Mouse (Mus musculus): ENCODE data around the gene Ifna15. TPM values are rescaled to one million over a fixed set of nuclear protein-coding genes. Genes with fewer than 3 reads are reported as not detected.
"Not testable (repeated sequence)": the region's sequence is repeated elsewhere in the genome, so short reads cannot be mapped to it uniquely, and the experiment has no call there.

Gene Ifna15
- not detected for polyA plus RNA-seq (2017; shearing (Covaris generic))

DNA sequence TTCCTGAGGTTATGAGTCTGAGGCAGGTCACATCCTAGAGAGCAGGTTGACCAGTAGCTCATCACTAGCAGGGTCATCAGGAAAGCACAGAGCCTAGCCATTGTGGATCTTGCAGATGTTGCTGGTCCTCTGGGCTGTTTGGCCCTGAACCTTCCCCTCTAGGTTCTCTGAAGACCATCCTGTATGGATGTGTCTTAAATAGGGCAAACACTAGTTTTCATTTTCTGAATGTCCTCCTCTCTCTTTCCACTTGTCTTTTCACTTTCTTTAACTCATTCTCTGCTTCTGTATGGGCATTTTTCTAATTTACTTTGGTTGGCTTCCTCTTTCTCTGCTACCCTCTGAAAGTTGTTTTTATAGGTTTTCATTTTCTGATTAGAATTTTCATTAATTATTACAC lies at the start of gene Ifna15:
Gene Ifna15 (minus strand): TSS at position 101 of the 400 bp plus-strand sequence.
- ATAC-seq, result not testable (repeated sequence)

- no peak for ATAC-seq
These were observed 45.2 kb upstream of the Ifna15 start, which contains the start of gene Ifna12 for GRCm38 (mm10) chr4:88603276-88603675. Ifna12 (minus strand) TSS chr4:88603376.

GRCm38 (mm10) chr4:88592285-88592684 lies 34.2 kb upstream of the Ifna15 start, which contains the start of gene Ifna9:
Ifna9 (minus strand) TSS chr4:88592385.
- ATAC-seq, result no peak

GRCm38 (mm10) chr4:88571698-88572097 lies 13.7 kb upstream of the Ifna15 start, which contains the start of gene Ifna14:
Ifna14 (minus strand) TSS chr4:88571798.
- ATAC-seq, result no peak

DNA sequence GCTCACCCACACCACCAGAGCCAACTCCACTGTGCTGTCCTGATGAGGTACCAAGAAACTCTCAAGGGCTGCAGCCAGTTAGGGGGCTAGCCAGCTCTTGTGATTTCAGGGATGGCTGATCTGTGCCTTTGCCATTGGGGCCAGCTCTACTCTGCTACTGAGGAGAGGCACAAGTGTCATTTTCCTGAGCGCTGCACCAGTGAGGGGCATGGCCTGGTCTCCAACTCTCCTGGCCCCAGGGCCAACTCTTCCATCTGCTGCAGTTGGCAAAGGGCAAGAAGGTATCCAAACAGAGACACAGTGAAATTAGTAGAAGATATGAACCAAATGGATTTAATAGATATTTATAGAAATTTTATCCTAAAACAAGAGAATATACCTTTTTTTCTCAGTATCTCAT lies 3.7 kb upstream of the Ifna15 start:
- ATAC-seq, result no peak

- peak; percentile 100 for ATAC-seq
These were observed 7.7 kb downstream of the Ifna15 start for GRCm38 (mm10) chr4:88550161-88550945.

- ATAC-seq, result no peak
These were observed 10.1 kb downstream of the Ifna15 start for GRCm38 (mm10) chr4:88547986-88548385.

GRCm38 (mm10) chr4:88543649-88544234 lies 14.3 kb downstream of the Ifna15 start:
- peak; percentile 84 for ATAC-seq

GRCm38 (mm10) chr4:88537328-88537727 lies 20.7 kb downstream of the Ifna15 start:
- ATAC-seq, result peak; percentile 40

DNA sequence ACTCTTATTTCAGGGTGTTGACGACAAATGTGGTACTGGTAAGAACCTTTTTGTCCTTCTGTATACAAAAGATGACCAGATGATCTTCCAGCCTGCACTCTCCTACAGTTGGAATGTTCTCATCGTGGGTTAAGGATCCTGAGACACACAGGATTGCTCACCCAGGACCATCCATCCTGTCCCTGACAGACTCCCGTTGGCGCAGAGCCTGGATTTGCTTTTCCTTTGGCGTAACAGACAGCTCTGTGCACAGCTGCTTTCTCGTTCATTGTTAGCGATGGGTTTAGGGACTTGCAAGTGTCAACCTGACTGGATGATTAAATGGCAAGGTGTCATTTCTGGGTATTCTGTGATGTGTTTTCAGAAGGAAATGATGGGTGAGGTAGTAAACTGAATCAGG lies 21.4 kb downstream of the Ifna15 start:
- ATAC-seq, result no peak

- ATAC-seq, result no peak
These were observed 22.3 kb downstream of the Ifna15 start for GRCm38 (mm10) chr4:88535742-88536141.

GRCm38 (mm10) chr4:88534903-88535302 lies 23.1 kb downstream of the Ifna15 start:
- no peak for ATAC-seq

- ATAC-seq, result no peak
These were observed 24.5 kb downstream of the Ifna15 start for GRCm38 (mm10) chr4:88533499-88533898.

DNA sequence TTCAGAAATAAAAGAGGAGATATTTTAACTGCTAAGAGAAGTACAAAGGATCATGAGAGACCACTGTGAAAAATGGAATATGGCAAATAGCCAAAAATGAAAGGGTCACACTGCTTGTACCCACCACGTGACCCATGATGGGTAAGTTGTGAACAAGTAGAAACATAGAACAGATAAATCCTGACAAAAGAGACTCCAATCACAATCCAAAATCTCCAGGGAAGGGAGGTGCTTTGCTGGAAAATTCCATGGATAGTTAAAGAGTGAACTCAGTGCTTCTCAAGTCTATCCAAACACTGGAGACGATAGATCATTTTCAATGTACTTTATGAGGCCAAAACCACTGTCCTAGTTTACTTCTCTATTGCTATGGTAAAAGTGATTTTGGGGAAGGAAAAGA lies 27.2 kb downstream of the Ifna15 start:
- ATAC-seq, result no peak

- no peak for ATAC-seq
These were observed 27.8 kb downstream of the Ifna15 start for GRCm38 (mm10) chr4:88530271-88530670.

DNA sequence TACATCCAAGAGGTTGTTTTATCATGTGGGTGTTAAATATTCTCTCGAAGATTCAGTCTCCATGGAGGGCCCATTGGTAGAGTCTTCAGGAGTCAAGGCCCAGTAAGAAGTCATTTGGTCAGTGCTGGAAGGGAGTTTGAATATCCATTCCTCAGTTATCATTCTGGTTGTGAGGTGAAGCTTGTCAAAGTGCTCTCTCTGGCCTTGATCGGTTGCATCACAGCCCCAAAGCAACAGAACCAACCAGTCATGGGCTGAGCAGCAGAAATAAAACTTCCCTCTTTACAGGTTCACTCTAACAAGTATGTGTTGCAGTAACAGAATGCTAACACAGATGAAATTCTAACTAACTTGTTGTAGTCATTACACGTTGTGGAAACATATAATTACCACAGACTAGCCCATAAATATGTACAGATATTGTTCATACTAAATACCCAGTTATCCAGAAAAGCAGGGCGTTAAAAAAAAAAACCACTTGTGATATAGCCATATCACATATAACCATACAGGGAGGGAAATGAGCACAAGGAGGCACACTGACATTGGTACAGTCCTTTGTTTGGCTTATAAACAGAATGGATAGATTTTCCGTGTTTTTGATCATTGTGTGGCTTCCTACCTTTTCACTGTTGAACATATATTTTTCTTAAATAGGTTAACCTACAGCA lies 31.5 kb downstream of the Ifna15 start:
- no peak for ATAC-seq

- no peak for ATAC-seq
These were observed 32.7 kb downstream of the Ifna15 start for GRCm38 (mm10) chr4:88525393-88525792.

GRCm38 (mm10) chr4:88523241-88523640 lies 34.8 kb downstream of the Ifna15 start:
- no peak for ATAC-seq

GRCm38 (mm10) chr4:88522674-88523073 lies 35.4 kb downstream of the Ifna15 start, which contains the start of gene Ifnb1:
Ifnb1 (minus strand) TSS chr4:88522774.
- no peak for ATAC-seq

GRCm38 (mm10) chr4:88517957-88518356 lies 40.1 kb downstream of the Ifna15 start:
- ATAC-seq, result no peak

DNA sequence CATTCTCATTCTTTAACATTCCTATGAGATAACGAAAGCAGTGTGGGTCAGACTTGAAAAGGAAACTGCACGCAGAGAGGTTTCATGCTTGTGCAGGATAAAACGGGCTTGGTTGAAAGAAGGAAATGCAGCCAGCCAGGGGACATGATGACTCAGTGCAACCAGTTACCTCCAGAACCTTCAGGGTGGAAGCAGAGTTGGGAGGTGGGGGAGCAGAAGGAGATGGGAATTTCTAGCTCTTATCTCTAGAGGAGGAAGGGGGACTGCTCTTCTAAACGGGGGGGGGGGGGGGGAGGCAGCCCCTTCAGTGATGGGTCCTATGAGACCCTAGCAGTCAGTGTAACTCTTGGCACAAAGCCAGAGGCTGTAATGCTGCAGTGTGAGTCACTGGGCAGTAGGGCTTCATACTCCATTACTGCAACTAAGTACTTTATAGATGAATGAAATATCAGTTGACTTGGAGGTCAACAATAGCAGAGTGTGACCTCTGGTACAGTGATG lies 42.3 kb downstream of the Ifna15 start:
- ATAC-seq, result no peak

DNA sequence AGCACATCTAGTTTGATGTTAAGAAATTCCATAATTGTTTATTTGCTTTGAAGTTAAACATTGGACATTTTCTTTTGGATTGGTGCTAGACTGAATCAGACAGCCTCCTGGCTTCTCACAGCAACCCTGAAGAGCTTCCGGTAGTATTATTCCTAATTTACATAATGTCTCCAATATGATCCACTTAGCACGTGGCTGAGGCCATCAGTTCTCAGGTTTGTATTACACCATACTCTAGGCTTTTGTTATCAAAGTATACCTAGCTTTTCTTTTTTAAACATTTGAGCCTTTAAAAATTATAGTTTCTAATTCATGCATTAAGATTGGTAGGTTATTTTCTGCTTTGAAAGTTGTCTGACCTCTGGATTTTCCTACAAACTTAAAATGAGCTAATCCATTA lies 42.8 kb downstream of the Ifna15 start:
- no peak for ATAC-seq

GRCm38 (mm10) chr4:88514403-88514802 lies 43.6 kb downstream of the Ifna15 start:
- ATAC-seq, result peak; percentile 68

Data from activated CD4-positive, CD25-positive, alpha-beta regulatory T cell, adult 4 months (primary cell).